Mouse (Mus musculus): ENCODE measurements at regions not wholly inside any gene's neighbourhood (a gene's known extent, or its start where the extent isn't known, plus 50 kb on each side); places are given as distances from the start of the nearest gene placed in this dataset.

- no peak for DNase-seq
Measured at GRCm38 (mm10) chr12:25771856-25772255, 643.2 kb downstream of the Rnf144a start.

- DNase-seq: no peak
Measured at GRCm38 (mm10) chr12:25768644-25769043, 646.4 kb downstream of the Rnf144a start.

GRCm38 (mm10) chr12:25763061-25763460 lies 652.0 kb downstream of the Rnf144a start:
- DNase-seq: no peak

- no peak for DNase-seq
Measured at GRCm38 (mm10) chr12:25757014-25757413, 658.0 kb downstream of the Rnf144a start.

- no peak for DNase-seq
Measured at GRCm38 (mm10) chr12:25733801-25734200, 636.9 kb upstream of the Id2 start.

- DNase-seq: no peak
Measured at GRCm38 (mm10) chr12:25725774-25726173, 628.8 kb upstream of the Id2 start.

GRCm38 (mm10) chr12:25711186-25711585 lies 614.2 kb upstream of the Id2 start:
- no peak for DNase-seq

- no peak for DNase-seq
Measured at GRCm38 (mm10) chr12:25703023-25703400, 606.1 kb upstream of the Id2 start.

GRCm38 (mm10) chr12:25702176-25703022 lies 605.5 kb upstream of the Id2 start:
- peak; percentile 38 for DNase-seq

GRCm38 (mm10) chr12:25687063-25687462 lies 590.1 kb upstream of the Id2 start:
- DNase-seq: no peak

- DNase-seq: no peak
Measured at GRCm38 (mm10) chr12:25676631-25677030, 579.7 kb upstream of the Id2 start.

- DNase-seq: no peak
Measured at GRCm38 (mm10) chr12:25668336-25668735, 571.4 kb upstream of the Id2 start.

GRCm38 (mm10) chr12:25654456-25654855 lies 557.5 kb upstream of the Id2 start:
- DNase-seq: no peak

- DNase-seq: no peak
Measured at GRCm38 (mm10) chr12:25650237-25650636, 553.3 kb upstream of the Id2 start.

- DNase-seq: no peak
Measured at GRCm38 (mm10) chr12:25628081-25628480, 531.1 kb upstream of the Id2 start.

- DNase-seq: no peak
Measured at GRCm38 (mm10) chr12:25625858-25626257, 528.9 kb upstream of the Id2 start.

GRCm38 (mm10) chr12:25623449-25623848 lies 526.5 kb upstream of the Id2 start:
- DNase-seq: no peak

- DNase-seq: no peak
Measured at GRCm38 (mm10) chr12:25621142-25621541, 524.2 kb upstream of the Id2 start.

- no peak for DNase-seq
Measured at GRCm38 (mm10) chr12:25617521-25617920, 520.6 kb upstream of the Id2 start.

GRCm38 (mm10) chr12:25615377-25615776 lies 518.4 kb upstream of the Id2 start:
- no peak for DNase-seq

- DNase-seq: no peak
Measured at GRCm38 (mm10) chr12:25613473-25613872, 516.5 kb upstream of the Id2 start.

GRCm38 (mm10) chr12:25609045-25609444 lies 512.1 kb upstream of the Id2 start:
- no peak for DNase-seq

- no peak for DNase-seq
Measured at GRCm38 (mm10) chr12:25605396-25605795, 508.5 kb upstream of the Id2 start.

- DNase-seq: no peak
Measured at GRCm38 (mm10) chr12:25590262-25590661, 493.3 kb upstream of the Id2 start.

GRCm38 (mm10) chr12:25585746-25586145 lies 488.8 kb upstream of the Id2 start:
- no peak for DNase-seq

All from thymus, postnatal 25 days (tissue).